Mouse (Mus musculus) monocyte, adult 2 months (primary cell): Measurements from ENCODE around the gene Mafk.

Experiments
- DNase-seq, 2 experiments: peaks; one replicate each; pipeline ENCODE4 v3.0.0; 2022; ENCODE audit warnings: low spot score in 2 of 2, low read depth in 1 of 2

The Mafk gene

DNA sequence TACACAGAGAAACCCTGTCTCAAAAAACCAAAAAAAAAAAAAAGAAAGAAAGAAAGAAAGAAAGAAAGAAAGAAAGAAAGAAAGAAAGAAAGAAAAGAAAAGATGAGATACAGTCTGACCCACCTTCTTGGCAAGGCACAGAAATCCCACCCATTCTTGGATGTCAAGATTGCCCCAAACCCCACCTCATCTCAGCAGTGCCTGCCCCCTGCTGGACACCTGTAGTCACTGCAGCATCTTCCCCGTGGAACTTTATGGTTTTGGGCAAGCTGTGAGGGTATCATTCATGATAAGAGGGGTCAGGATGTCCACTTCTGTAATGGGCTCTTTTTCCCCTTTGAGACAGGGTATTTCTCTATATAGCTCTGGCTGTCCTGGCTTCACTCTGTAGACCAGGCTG is 26.0 kb downstream of the Mafk start:
- no peak for DNase-seq

- no peak for DNase-seq
These were observed 26.7 kb downstream of the Mafk start for GRCm38 (mm10) chr5:139818056-139818455.

DNA sequence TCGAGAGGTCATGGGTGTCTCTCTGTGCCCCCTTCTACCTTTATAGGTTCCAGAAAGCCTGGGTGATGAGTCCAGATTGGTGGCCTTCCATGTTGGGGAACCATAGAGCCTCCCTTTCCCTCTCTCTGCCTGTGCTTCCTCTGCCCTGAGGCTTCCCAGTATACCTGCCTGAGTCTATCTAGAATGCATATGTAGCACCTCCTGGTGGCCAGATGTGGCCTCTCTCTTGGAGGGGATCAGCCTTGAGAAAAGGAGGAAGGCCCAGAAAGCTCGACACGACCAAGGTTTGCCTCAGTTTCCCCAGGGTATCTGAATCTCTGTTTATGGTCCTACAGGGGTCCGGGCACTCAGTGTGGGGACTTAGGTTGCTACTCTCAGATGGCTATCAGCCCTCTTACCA is 27.5 kb downstream of the Mafk start:
- no peak for DNase-seq

DNA sequence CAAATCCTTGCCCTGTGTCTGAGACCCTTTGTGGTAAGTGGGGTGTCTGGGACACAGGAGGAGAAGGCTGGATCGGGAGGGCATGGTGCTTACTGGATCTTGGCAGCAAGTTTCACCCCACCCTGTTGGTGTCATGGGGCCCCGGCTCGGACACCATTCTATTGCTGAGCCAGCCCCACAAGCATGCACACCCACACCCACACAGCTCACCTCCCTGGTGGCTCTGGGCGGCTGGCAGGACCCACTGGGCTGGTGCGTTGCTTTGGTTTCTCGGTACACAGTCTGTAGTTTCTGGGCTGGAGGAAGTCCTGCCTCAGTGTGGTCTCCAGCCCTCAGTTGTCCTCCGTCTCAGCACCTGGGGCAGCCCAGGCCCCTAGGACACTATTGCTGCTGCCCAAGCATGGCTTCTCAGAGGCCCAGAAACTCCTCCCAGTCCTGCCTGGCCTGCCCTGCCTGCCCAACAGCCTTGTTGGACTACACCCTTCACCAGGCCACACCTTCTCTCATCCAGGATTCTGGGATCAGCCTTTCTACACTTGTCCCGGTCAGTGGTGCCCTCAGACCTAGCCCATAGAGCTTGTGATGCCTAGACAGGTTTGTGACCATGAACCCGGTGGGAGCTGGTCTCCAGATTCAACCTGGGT is 28.3 kb downstream of the Mafk start, which contains the start of gene Tmem184a:
Gene Tmem184a, minus strand, starts transcription at position 380 of the 644 bp plus-strand sequence.
- DNase-seq = no peak

DNA sequence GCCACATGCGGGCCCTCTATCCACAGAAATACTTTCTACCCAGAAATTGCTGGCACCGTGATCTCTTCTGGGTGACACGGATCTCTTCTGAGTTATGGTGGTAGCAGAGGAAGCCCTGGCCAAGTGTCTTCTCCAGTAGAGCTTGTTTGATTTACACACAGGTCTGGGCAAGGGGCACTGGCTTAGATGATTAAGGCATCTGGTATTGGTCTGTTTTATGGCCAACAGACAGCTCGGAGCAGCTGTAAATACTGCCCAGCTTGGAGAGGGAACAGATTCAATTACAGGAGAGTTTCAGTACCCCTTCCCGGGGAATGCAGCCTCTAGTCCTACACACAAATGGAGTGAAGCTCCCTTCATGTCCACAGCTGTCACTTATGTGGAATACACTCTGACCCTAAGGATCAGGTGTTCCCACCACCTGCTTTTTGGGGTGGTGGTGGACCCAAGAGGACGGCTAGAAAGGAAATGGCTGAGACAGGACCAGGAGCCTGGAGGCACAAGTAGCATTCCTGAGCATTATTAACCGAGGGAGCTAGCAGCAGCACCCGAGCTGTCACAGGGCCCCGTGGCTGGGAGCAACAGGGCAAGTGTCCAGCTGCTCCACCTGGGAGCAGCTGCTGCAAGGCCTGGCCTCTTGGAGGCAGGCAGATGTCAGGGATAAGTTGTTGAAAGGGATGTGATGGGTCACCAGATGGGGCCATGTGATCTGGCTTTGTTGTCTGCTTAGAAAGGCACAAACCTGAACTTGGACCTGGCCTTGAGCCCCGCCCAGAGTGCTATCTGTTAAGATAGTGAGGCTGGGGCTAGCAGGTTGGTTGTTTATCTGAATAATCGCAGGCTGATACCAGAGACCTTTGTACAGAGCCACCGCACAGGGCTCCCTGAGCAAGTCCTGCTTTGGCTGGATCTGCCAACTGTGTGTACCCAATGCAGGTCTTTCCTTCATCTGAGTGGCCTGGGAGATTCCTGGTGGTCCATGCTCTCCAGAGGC is 30.4 kb downstream of the Mafk start:
- no peak for DNase-seq

DNA sequence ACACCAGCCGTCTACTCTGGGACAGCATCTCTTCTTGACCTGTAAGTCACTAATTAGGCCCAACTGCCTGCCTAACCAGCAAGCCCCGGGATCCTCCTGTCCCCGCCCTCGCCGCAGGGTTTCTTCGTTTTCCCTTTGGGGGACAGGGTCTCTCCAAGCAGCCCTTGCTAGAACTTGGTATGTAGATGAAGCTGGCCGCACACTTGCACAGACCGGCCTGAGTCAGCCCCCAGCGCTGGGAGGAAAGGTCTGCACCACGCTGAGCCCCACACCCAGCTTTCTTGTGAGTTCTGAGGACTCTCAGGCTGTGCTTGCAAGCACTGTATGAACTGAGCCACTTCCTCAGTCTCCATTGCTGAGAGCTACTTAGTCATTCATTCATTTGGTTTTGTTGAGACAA is 33.2 kb downstream of the Mafk start:
- DNase-seq = no peak

GRCm38 (mm10) chr5:139825947-139826346 is 34.6 kb downstream of the Mafk start:
- no peak for DNase-seq

DNA sequence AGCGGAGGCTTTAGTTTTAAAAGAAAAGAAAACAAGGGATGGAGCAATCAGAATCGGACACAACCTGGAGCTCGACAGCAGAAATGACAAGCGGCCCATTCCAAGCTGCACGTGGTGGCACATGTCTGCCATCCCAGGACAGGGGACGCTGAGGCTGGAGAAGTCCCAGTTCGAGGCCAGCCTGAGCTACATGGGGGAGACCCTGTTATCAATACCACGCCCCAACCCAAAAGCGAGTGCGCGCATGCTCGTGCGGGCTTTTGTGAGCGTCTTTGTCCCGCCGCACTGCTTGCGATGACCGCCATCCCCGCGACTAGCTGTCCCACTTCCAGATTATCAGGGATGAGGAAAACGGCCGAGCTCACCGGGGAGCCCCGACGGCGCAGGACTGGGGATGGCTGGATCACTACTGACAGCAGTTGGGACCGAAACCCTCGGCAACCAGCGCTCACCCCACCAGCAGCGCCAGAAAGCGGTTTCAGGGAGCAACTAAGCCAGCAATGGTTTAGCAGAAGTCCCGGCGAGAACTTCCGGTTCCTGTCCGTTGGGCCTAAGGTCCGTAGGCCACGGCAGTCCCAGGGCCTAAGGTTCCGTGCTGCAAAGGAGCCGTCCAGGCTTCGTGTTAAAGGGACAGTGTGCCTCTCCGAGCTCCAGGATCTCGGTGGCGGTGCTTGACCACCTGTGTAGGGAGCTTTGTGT is 35.2 kb downstream of the Mafk start, which contains the start of the genes Gm26938 and Psmg3:
Gene Gm26938, minus strand, starts transcription at position 51 of the 699 bp plus-strand sequence.
Gene Psmg3, minus strand, starts transcription at position 529 of the 699 bp plus-strand sequence.
- peak; percentile 64 to 90 for DNase-seq

- no peak for DNase-seq
These were observed 36.3 kb downstream of the Mafk start for GRCm38 (mm10) chr5:139827593-139827992.

- no peak for DNase-seq
These were observed 38.1 kb downstream of the Mafk start for GRCm38 (mm10) chr5:139829384-139829783.

GRCm38 (mm10) chr5:139830734-139831133 is 39.4 kb downstream of the Mafk start:
- DNase-seq = peak in 1 of 2 experiments; percentile 43

GRCm38 (mm10) chr5:139832125-139832524 is 40.8 kb downstream of the Mafk start:
- DNase-seq = no peak

DNA sequence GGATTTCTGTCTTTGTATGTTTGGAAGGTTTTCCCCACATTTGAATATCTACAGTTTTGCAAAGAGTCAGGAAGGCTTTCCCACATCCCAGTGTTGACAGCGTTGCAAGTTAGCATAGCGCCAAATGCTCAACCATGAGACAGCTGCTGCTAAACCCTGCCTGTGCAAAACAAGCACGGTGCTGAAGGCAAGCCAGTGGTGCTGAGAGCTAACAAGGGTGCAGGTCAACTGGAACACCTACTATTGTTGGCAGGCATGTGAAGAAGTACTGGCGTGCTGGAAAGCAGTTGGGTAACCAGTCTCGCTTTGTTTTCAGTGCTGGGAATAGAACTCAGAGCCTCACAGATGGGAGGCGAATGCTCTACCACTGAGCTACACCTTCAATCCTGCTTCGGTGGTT is 44.4 kb downstream of the Mafk start:
- no peak for DNase-seq

DNA sequence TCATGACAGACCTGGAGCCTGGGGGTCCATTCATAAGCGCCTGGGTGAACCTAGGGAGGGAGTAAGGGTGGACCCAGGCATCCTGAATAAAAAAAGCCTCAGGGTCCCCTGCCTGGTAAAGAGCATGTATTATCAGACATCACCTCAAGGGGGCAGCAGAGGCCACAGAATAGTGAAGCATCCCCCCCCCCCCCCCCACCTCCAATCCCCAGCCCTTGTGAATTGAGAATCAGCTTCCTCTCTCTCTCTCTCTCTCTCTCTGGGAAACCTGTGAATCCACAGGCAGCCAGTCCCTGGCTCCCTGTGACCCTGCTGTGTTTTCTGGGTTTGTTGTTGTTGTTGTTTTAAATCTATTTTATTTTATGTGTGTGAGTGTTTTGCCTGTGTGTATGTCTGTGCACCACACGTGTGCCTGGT is 47.2 kb downstream of the Mafk start:
- DNase-seq = peak in 1 of 2 experiments; percentile 32

DNA sequence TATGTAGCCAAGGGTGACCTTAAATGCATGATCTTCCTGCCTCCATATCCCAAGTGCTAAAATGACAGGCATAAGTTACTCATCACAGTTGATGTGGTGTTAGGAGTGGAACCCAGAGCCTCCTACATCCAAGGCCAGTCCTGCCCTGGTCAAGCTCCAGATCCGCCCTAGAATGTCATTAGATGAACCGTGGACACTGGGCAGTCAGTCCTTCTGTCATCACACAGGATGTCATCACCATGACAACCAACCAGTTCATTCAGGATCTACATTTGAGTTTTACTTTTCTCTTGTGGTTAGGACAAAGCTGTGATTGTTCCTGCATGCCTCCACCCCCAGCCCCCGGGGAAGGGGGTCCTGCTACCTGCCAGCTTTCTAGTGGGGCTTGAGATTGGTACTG is 47.8 kb downstream of the Mafk start:
- no peak for DNase-seq

- no peak for DNase-seq
These were observed 58.5 kb downstream of the Mafk start for GRCm38 (mm10) chr5:139849626-139850320.
